Mouse (Mus musculus) granulocyte monocyte progenitor cell, adult 5-6 weeks (primary cell): ENCODE data around the gene Whrn. TPM values are rescaled to one million over a fixed set of nuclear protein-coding genes. Genes with fewer than 3 reads are reported as not detected.

ENCODE experiments used
- ATAC-seq: replicated peaks from 2 replicates; pipeline ENCODE4 v1.8.0; 2016; ENCODE audit warnings: mild to moderate bottlenecking, moderate TSS enrichment, inconsistent platforms; ENCODE audit not compliant: poor library complexity, severe bottlenecking
- total RNA-seq, 2 experiments: library from RNA; stranded (forward) in 1 of 2; stranded (reverse) in 1 of 2; fragments of 200-712, 200-1000 nt in 1 of 2; fragments of >200 nt in 1 of 2; fragmentation: Nextera tagmentation in 1 of 2; gene quantifications; 2 replicates each; pipeline ENCODE4 v1.2.3; 2014 to 2017

Gene Whrn
- total RNA-seq, 2 experiments from 2014 or later, result 1.7 to 3.4 TPM

DNA sequence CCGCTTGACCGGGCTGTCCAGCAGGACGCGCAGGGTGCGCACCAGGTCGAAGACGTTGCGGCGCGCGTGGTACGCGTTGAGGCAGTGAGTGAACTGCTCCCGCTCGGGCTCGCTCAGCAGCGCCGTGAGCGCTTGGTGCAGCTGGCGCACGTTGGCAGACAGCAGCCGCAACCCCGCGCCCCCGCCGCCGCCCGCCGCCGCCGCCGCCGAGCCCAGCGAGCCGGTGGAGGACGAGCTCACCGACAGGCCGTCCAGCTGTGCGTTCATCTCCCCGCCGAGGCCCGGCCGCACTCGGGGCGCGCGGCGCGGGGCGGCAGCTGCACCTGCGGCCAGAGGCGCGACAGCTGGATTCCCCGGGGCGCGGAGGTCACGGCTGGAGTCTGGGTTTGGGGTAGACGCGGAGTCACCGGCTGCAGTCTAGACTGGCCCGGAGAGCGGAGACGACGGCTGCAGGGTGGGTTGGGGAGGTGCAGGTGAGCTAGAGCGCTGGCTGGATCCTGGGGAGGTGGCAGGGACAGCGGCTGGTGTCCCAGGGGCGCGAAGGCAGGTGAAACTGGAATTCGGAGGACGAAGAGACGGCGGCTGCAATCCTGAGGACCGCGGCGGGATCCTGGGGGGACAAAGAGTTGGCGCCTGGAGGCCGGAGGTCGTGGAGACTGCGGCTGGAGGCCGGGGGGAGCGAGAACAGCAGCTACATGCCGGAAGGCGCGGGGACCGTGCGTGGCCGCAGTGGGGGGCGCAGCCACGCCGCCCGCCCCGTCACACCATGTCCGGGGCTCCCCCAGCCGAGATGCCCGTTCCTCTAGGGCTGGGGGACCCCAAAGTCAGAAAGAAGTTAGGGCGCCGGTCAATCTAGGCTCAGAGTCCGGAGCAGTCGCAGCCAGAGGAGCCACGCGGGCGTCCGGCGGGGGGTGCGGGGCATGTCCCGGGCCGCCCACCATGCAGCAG lies 550 bp downstream of the Whrn start:
- ATAC-seq, result peak; percentile 34

DNA sequence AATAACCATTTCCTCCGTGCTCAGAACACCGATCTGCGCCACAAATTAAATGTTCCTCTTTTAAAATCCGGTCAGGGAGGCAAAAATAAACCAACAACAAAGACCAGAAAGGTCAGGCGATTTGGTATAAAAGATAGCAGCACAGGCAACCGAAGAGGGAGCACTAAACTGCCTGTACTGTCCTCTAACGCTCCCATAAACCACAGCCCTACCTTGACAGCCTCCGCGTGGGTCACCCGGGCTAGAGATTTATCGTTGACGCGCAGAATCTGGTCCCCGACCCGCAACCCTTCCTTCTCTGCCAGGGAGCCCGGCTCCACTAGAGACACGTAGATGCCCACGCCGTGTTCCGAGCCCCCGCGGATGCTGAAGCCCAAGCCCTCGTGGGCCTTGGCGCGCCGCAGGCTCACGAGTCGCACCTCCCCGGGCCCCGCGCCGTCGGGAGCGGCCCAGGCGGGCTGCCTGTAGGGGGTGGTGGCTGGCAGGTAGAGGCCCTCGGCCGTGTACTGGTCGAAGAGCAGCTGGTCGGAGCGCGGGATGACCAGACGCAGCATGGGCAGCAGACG lies 1.3 kb downstream of the Whrn start:
- ATAC-seq, result no peak

DNA sequence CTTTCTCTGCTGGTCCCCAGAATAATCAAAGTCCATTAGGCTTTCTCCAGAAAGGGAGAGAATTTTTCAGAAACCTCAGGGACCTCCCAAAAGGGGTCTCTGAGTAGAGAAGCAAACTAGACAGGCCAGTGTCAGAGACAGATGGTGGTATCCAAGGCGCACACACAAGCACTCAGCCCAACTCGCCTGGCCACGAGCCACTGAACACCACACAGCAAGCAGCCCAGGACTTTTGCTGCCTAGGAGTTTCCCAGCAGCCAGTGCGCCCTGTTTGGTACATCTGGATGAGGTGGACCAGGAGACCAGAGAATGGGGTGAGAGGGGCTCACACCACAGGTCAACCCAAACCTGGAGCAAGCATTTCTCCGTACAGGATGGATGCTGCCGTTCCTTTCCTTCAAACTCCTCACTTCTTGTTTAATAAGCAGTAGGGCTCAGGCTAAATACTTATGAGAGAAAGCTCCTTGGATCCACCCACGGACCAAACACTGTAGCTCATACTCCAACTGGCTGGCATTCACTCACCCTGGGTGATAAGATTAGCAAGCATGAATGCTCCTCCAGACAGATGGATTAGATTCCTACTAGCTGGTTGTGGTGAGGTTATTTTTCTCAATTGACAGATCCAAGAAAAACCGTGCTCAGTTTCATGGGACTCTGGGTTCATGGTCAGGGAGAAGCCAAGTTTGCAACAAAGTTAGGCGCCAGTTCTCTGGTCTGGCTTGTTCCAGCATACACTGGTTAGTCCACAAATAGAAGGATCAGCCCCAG lies 2.3 kb downstream of the Whrn start:
- ATAC-seq, result no peak

DNA sequence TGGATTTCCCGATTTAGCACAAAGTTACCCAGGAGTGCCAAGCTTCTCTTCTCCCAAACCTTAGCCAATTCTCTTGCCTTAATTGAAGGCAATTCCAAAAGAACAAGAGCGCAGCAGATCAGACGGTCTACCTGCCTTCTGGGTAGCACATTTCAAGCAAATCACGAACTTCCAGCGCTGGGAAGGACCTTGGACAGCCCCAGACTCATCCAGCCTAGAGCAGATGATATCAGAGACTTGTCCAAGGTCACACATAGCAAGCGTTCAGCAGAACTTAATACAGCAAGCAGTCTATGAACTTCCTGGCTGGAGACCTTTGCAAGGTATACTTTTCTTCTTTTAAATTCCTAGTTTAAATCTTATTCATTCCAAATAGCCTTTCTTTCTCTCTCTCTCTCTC lies 4.3 kb downstream of the Whrn start:
- no peak for ATAC-seq

DNA sequence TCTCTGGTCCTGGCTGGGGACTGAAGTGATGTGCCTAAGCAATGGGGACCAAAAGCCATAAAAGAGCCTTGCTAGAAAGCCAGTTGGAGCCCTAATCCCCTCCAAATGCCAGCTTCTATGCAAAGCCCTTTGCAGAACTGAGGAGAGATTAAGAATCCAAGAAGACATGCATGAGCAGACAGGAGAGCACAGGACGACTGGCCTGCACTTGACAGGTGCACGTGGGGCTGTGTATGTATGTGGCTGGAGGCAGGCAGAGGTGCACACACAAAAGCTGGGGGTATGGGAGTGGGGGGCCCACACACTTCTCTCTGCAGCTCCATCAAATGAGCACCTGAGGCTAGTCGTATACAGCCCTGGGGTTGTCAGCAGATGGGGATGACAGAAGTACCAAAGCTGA lies 5.6 kb downstream of the Whrn start:
- ATAC-seq, result no peak

DNA sequence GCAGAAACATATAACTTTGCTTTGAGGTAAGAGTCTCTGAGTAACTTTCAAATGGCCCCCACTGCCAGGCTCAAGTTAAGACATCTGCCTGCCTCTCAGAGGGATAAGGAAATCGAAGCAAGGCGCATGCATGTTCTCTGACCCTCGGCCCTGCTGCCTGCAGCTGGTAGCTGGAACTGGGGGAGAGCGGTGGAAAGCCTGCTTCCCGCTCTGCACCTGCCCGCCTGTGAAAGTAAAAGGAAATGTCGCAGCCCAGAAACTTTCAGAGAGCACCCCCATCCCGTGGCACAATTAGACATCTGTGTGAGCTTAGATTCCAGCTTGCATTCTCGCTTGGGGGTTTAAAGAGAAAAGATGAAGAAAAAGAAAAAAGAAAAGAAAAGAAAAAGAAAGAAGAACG lies 6.1 kb downstream of the Whrn start:
- no peak for ATAC-seq

GRCm38 (mm10) chr4:63487916-63488315 lies 7.9 kb downstream of the Whrn start:
- no peak for ATAC-seq

- no peak for ATAC-seq
Observed at GRCm38 (mm10) chr4:63487256-63487655, 8.5 kb downstream of the Whrn start.

DNA sequence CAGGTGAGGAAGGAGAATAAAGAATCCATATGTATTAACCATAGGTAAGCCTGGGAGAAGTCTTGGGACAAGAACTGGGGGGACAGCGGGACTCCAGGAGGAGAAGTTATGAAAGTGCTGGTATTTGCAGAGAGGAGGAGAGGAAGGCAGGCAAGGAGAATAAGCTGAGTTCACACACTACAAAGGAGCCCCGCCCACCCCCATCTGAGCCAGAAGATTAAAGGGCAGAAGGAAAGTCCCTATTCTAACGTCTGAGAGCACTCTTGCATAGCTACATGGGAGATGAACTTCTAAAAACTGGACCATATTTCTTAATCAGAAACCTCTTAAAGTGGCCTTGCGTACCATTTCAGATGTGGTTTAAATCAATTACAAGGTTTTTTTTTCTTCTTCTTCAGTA lies 9.3 kb downstream of the Whrn start:
- no peak for ATAC-seq

DNA sequence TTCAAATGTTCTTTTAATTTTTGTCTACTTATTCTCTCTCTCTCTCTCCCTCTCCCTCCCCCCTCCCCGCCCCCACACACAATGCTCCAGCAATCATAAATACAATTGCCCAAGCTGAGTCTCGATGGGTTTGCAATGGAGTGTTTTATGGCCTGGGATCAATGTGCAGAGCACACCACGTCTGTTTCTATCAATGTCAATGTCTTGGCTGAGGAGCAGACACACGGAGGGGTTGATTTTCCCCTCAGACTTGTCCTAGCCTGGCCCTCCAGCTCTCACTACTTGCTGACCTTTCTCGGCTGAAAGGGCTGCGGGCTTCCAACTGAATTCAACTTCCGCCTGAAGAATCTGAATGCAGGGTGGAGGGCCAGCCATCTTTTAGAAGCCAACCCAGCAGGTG lies 12.1 kb downstream of the Whrn start:
- ATAC-seq, result no peak

- ATAC-seq, result no peak
Observed at GRCm38 (mm10) chr4:63480845-63481167, 15.0 kb downstream of the Whrn start.

DNA sequence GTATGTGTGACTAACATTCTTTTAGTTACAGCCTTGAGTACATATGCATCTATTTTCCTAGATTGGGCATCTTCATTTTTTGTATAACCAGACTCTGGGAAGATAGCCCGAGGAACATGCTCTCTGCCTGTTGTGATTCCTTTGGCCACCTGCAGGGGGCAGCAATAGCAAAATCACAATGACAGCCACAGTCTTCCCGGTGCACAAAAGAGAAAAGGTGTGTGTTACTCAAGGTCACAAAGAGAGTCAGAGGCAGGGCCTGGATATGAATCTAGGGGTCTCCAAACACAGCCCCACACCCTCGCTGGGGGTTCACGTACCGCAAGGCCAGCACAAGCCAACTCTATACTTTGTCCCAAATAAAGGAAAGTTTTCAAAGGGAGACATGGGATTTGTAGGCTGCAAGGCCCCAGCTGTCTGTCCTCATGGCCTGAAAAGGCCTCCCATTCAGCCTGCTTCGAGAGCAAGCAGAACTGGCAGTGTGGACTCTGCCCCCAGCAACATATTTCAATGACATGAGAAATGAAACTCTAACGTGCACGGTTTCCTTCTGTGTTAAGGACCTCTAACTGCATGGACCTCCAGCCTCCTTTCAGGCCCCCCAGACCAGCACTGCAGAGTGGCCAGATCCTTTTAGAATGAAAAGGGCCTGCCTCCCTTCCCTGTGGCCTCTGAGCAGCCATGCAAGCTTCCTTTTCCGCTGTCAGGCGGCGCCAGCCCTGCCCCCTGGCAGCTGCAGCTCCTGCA lies 15.5 kb downstream of the Whrn start:
- ATAC-seq, result peak; percentile 69

GRCm38 (mm10) chr4:63478036-63478435 lies 17.8 kb downstream of the Whrn start:
- no peak for ATAC-seq

DNA sequence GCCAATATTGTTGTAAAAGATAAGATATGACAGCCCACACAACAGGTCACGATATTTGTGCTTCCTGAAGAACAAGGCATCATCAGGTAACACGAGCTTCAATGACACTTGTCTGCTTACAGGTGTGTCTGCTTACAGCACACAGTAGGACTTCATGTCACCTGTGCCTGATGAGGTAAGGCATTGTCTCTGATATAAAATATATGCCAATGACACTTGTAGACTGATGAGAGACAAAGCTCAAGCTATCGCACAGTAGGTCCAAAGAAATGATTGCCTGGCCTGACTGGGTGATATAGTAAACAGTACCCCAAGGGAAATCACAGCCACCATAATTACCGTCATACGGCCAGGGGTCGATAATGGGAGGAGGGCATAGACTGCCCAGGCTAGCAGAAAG lies 18.9 kb downstream of the Whrn start:
- no peak for ATAC-seq

- peak; percentile 28; the same call in 1 of the 2 replicates for ATAC-seq
Observed at GRCm38 (mm10) chr4:63475208-63475607, 20.6 kb downstream of the Whrn start.

DNA sequence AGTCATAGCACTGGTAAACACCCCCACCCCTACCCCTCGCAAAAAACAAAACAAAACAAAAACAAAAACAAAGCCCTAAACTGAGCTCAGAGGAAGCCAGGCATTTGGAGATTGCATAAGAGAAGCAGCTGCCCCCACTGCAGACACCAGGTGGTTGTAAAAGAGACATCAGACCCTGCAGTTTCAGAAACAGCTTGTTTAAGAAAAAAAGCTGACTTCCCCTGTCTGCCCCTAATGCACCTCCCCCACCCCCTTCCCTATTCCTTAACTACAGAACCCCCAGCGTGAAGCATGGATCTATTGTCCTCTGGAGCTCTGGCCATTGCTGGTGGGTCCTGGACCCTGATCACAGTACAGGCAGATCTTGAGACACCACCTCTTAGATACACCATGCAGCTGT lies 21.4 kb downstream of the Whrn start:
- peak; percentile 65 for ATAC-seq

GRCm38 (mm10) chr4:63467338-63467737 lies 28.5 kb downstream of the Whrn start:
- ATAC-seq, result no peak

- no peak for ATAC-seq
Observed at GRCm38 (mm10) chr4:63466192-63466591, 29.6 kb downstream of the Whrn start.

- ATAC-seq, result no peak
Observed at GRCm38 (mm10) chr4:63460876-63461525, 34.8 kb downstream of the Whrn start.

- ATAC-seq, result no peak
Observed at GRCm38 (mm10) chr4:63459141-63459789, 36.5 kb downstream of the Whrn start.
